Mouse (Mus musculus): ENCODE results near the gene Rin1.

DNA sequence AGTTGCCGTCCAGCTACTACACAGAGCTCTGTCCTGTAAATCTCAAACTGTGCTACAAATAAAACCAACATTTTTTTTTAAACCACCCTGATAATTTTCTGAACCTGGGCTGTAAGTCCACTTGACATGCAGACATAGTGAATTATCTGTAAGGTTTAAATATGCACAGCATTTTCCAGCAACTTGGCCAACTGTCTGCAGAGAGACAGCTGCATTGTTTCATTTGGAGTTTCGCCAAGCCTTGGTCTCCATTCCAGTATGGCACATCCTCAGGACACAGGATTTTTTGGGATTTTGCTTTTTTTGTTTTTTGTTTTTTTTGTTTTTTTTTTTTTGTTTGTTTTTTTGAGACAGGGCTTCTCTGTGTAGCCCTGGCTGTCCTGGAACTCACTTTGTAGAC lies 28.9 kb upstream of the Rin1 start:
- TF ChIP-seq HCFC1 (IDR thresholded peaks at IDR 0.05; ENCODE audit: borderline replicate concordance, insufficient read depth, low read length) (no peak), MAFK (IDR thresholded peaks at IDR 0.05; ENCODE audit: insufficient read depth, low read depth, low read length) (no peak), CHD2 (IDR thresholded peaks at IDR 0.05; ENCODE audit: low read depth, low read length) (no peak), ZC3H11A (IDR thresholded peaks at IDR 0.05; ENCODE audit: borderline replicate concordance, low read depth, low read length) (no peak), ZNF384 (IDR thresholded peaks at IDR 0.05; ENCODE audit: low read depth, low read length) (no peak)

All from ES-E14 (cell line).